In genomic region chr17:24222653-24223052, GRCm38 (mm10) we compare ENCODE assay signal across 28 mouse cellular contexts. TPM values are rescaled to one million over a fixed set of nuclear protein-coding genes. Genes with fewer than 3 reads are reported as not detected.
DNase-seq lines count a peak whose midpoint lies in the region; ATAC-seq and TF ChIP-seq lines count a peak whose summit lies in the region.
"Had no signal": no experiment of that assay in that cellular context is flagged by ENCODE, and none has a peak within 500 bp of the region (broad histone marks: within the 10 kb centered on the region; RNA-seq: fewer than 3 reads in every experiment).

No protein-coding gene starts in this region.

- 0 out of 2 replicates have a peak overlapping the region, but pooled peaks have one; percentile 27 for H3K9ac ChIP-seq in embryonic facial prominence, embryonic 13.5 days
- H3K9ac ChIP-seq in liver, embryonic 12.5 days = no peak overlapping the region
- no peak overlapping the region for H3K9ac ChIP-seq in liver, postnatal 0 days (replicated peaks)
- H3K9ac ChIP-seq in liver, embryonic 15.5 days = no peak overlapping the region
- no peak overlapping the region for H3K9ac ChIP-seq in midbrain, embryonic 13.5 days (replicated peaks)
- H3K9ac ChIP-seq: forebrain, embryonic 13.5 days; heart, embryonic 13.5 days; hindbrain, embryonic 14.5 days had no signal

- H3K79me3 ChIP-seq in C2C12 (ENCODE audit: low read depth) = peaks cover 7% of the 10 kb centered on the region

- intact Hi-C loops in left cerebral cortex, postnatal 25 days (cut with DNase I) = no loop called here

- no peaks in the 10 kb centered on the region for H3K27me3 ChIP-seq in embryonic facial prominence, embryonic 13.5 days
- H3K27me3 ChIP-seq in embryonic facial prominence, embryonic 10.5 days (replicated peaks; ENCODE audit: low read depth, poor library complexity, severe bottlenecking) = no peaks in the 10 kb centered on the region
- H3K27me3 ChIP-seq in liver, embryonic 12.5 days (replicated peaks) = no peaks in the 10 kb centered on the region
- no peaks in the 10 kb centered on the region for H3K27me3 ChIP-seq in liver, postnatal 0 days (ENCODE audit: insufficient read depth, low read length)
- no peaks in the 10 kb centered on the region for H3K27me3 ChIP-seq in C2C12 (ENCODE audit: control insufficient read depth, insufficient read depth, insufficient read length)
- no peaks in the 10 kb centered on the region for H3K27me3 ChIP-seq in liver, embryonic 15.5 days
- H3K27me3 ChIP-seq in midbrain, embryonic 13.5 days = no peaks in the 10 kb centered on the region
- H3K27me3 ChIP-seq: CH12.LX; forebrain, embryonic 13.5 days; heart, embryonic 13.5 days had no signal

- 79% methylated on average over 6 of the region's 6 CpGs for WGBS in embryonic facial prominence, embryonic 13.5 days
- WGBS in embryonic facial prominence, embryonic 10.5 days = 85% methylated on average over 6 of the region's 6 CpGs
- 82% methylated on average over 6 of the region's 6 CpGs for WGBS in liver, embryonic 12.5 days (ENCODE audit: insufficient replicate concordance)
- WGBS in liver, postnatal 0 days (ENCODE audit: insufficient replicate concordance) = 80% methylated on average over 6 of the region's 6 CpGs
- 81% methylated on average over 6 of the region's 6 CpGs for WGBS in liver, embryonic 15.5 days (ENCODE audit: insufficient replicate concordance)
- 84% methylated on average over 6 of the region's 6 CpGs for WGBS in midbrain, embryonic 13.5 days

- no peak for TF ChIP-seq EP300 in liver, postnatal 0 days (IDR thresholded peaks at IDR 0.05; ENCODE audit: low read depth)

- peaks cover 12% of the 10 kb centered on the region for H3K79me2 ChIP-seq in C2C12 (ENCODE audit: control insufficient read depth, insufficient read depth)

- peaks cover 63% of the 10 kb centered on the region for H3K36me3 ChIP-seq in embryonic facial prominence, embryonic 13.5 days
- peaks cover 77% of the 10 kb centered on the region for H3K36me3 ChIP-seq in embryonic facial prominence, embryonic 10.5 days (replicated peaks)
- H3K36me3 ChIP-seq in liver, embryonic 12.5 days = peaks cover 79% of the 10 kb centered on the region
- peaks cover 57% of the 10 kb centered on the region for H3K36me3 ChIP-seq in liver, postnatal 0 days (replicated peaks; ENCODE audit: insufficient read depth, low read length)
- H3K36me3 ChIP-seq in C2C12 (ENCODE audit: control insufficient read depth, insufficient read depth) = peaks cover 51% of the 10 kb centered on the region
- peaks cover 79% of the 10 kb centered on the region for H3K36me3 ChIP-seq in liver, embryonic 15.5 days (replicated peaks)
- H3K36me3 ChIP-seq in midbrain, embryonic 13.5 days = peaks cover 50% of the 10 kb centered on the region

- no peak overlapping the region for H3K27ac ChIP-seq in embryonic facial prominence, embryonic 13.5 days
- no peak overlapping the region for H3K27ac ChIP-seq in embryonic facial prominence, embryonic 10.5 days (replicated peaks)
- peak overlapping the region; percentile 91 for H3K27ac ChIP-seq in liver, embryonic 12.5 days
- H3K27ac ChIP-seq in liver, postnatal 0 days (ENCODE audit: low read depth) = no peak overlapping the region
- H3K27ac ChIP-seq in liver, embryonic 15.5 days (replicated peaks) = peak overlapping the region; percentile 90
- H3K27ac ChIP-seq in midbrain, embryonic 13.5 days = no peak overlapping the region
- H3K27ac ChIP-seq: forebrain, embryonic 10.5 days; forebrain, embryonic 13.5 days; heart, adult 2 months; heart, embryonic 10.5 days; heart, embryonic 13.5 days; hindbrain, embryonic 14.5 days had no signal

- no peak overlapping the region for H3K4me3 ChIP-seq in embryonic facial prominence, embryonic 13.5 days
- no peak overlapping the region for H3K4me3 ChIP-seq in embryonic facial prominence, embryonic 10.5 days
- no peak overlapping the region for H3K4me3 ChIP-seq in liver, embryonic 12.5 days
- no peak overlapping the region for H3K4me3 ChIP-seq in liver, postnatal 0 days (ENCODE audit: low read depth, low read length)
- H3K4me3 ChIP-seq in C2C12 (ENCODE audit: insufficient read depth, poor library complexity, severe bottlenecking) = no peak overlapping the region
- no peak overlapping the region for H3K4me3 ChIP-seq in liver, embryonic 15.5 days (replicated peaks)
- no peak overlapping the region for H3K4me3 ChIP-seq in midbrain, embryonic 13.5 days (replicated peaks)
- H3K4me3 ChIP-seq: forebrain, embryonic 10.5 days; forebrain, embryonic 13.5 days; heart, adult 2 months; heart, embryonic 10.5 days; heart, embryonic 13.5 days had no signal

- no peak for ATAC-seq in embryonic facial prominence, embryonic 13.5 days (ENCODE audit: insufficient number of reproducible peaks, insufficient read depth, low FRiP score, low TSS enrichment, low read depth)
- ATAC-seq in liver, embryonic 12.5 days = no peak
- ATAC-seq in liver, postnatal 0 days = no peak
- no peak for ATAC-seq in liver, embryonic 15.5 days (ENCODE audit: insufficient read depth)
- no peak for ATAC-seq in midbrain, embryonic 13.5 days
- ATAC-seq: forebrain, embryonic 13.5 days; forebrain, embryonic 16.5 days had no signal

- no peak overlapping the region for H3ac ChIP-seq in C2C12 (ENCODE audit: control insufficient read depth, insufficient read length, low read depth)

- no peak overlapping the region for H3K4me2 ChIP-seq in embryonic facial prominence, embryonic 13.5 days
- no peak overlapping the region for H3K4me2 ChIP-seq in liver, embryonic 12.5 days
- no peak overlapping the region for H3K4me2 ChIP-seq in liver, postnatal 0 days (ENCODE audit: low read depth, low read length)
- no peak overlapping the region for H3K4me2 ChIP-seq in liver, embryonic 15.5 days
- no peak overlapping the region for H3K4me2 ChIP-seq in midbrain, embryonic 13.5 days (replicated peaks)
- H3K4me2 ChIP-seq: forebrain, embryonic 13.5 days; heart, embryonic 13.5 days; hindbrain, embryonic 14.5 days had no signal

- no peak for TF ChIP-seq CTCF in liver, postnatal 0 days (IDR thresholded peaks at IDR 0.05; ENCODE audit: low read depth)
- TF ChIP-seq CTCF in C2C12 (IDR thresholded peaks at IDR 0.05; ENCODE audit: control insufficient read depth, insufficient read depth, insufficient read length) = no peak

- DNase-seq in embryonic facial prominence, embryonic 10.5 days (ENCODE audit: low spot score) = no peak
- DNase-seq in liver, postnatal 0 days = no peak
- no peak for DNase-seq in left cerebral cortex, postnatal 25 days (ENCODE audit: low spot score in 2 of 2)
- DNase-seq: adrenal gland, adult 2 months; adrenal gland, postnatal 14 days; cerebellum, adult 11 months; cerebellum, adult 2 months; cerebellum, adult 9-11 months; cerebellum, postnatal 25 days; gastrocnemius, postnatal 10 days; gastrocnemius, postnatal 36 days; heart, adult 2 months; heart, postnatal 14 days; heart, postnatal 4 days had no signal

- H3K9me3 ChIP-seq in embryonic facial prominence, embryonic 13.5 days = no peaks in the 10 kb centered on the region
- H3K9me3 ChIP-seq in embryonic facial prominence, embryonic 10.5 days = no peaks in the 10 kb centered on the region
- H3K9me3 ChIP-seq in liver, embryonic 12.5 days (replicated peaks) = no peaks in the 10 kb centered on the region
- H3K9me3 ChIP-seq in liver, postnatal 0 days (ENCODE audit: low read length) = no peaks in the 10 kb centered on the region
- H3K9me3 ChIP-seq in liver, embryonic 15.5 days (replicated peaks) = no peaks in the 10 kb centered on the region
- H3K9me3 ChIP-seq in midbrain, embryonic 13.5 days = no peaks in the 10 kb centered on the region
- H3K9me3 ChIP-seq: forebrain, embryonic 10.5 days; forebrain, embryonic 13.5 days; G1E; heart, embryonic 10.5 days; heart, embryonic 13.5 days had no signal

- peaks cover 15% of the 10 kb centered on the region for H3K4me1 ChIP-seq in embryonic facial prominence, embryonic 13.5 days
- H3K4me1 ChIP-seq in embryonic facial prominence, embryonic 10.5 days = peaks cover 19% of the 10 kb centered on the region
- H3K4me1 ChIP-seq in liver, embryonic 12.5 days = peaks cover 89% of the 10 kb centered on the region
- H3K4me1 ChIP-seq in liver, postnatal 0 days (ENCODE audit: insufficient read depth) = peaks cover 32% of the 10 kb centered on the region
- H3K4me1 ChIP-seq in liver, embryonic 15.5 days (replicated peaks) = peaks cover 88% of the 10 kb centered on the region
- H3K4me1 ChIP-seq in midbrain, embryonic 13.5 days (replicated peaks) = peaks cover 18% of the 10 kb centered on the region

RNA-seq across cellular contexts. Expression of gene Tedc2, which starts 2.0 kb away (rescaled TPM):
- polyA plus RNA-seq in embryonic facial prominence, embryonic 13.5 days (2015; fragmentation: Nextera tagmentation; extraction: Ambion mirVana) = 15.7 and 16.3 TPM in 2 replicates
- polyA plus RNA-seq in embryonic facial prominence, embryonic 10.5 days (2016; fragmentation: Nextera tagmentation; extraction: Ambion mirVana) = 23.0 and 24.8 TPM in 2 replicates
- 12.3 and 12.6 TPM in 2 replicates for polyA plus RNA-seq in liver, embryonic 12.5 days (2016; fragmentation: Nextera tagmentation; extraction: Ambion mirVana)
- polyA plus RNA-seq in liver, postnatal 0 days (2015; fragmentation: Nextera tagmentation; extraction: Ambion mirVana) = 6.7 and 7.4 TPM in 2 replicates
- 13.2 TPM for polyA plus RNA-seq in C2C12 (2012; fragmentation: generic; extraction: Trizol)
- polyA plus RNA-seq in liver, embryonic 15.5 days (2015; fragmentation: Nextera tagmentation; extraction: Ambion mirVana) = 8.2 and 9.6 TPM in 2 replicates
- polyA plus RNA-seq in midbrain, embryonic 13.5 days (2015; fragmentation: Nextera tagmentation; extraction: Ambion mirVana) = 13.9 and 14.4 TPM in 2 replicates
- 1 to 10 TPM; 9.2 to 10.0 TPM for total RNA-seq in left cerebral cortex, postnatal 25 days (2021)

RNA-seq across cellular contexts. Expression of gene Ntn3, which starts 13.3 kb away (rescaled TPM):
- polyA plus RNA-seq in embryonic facial prominence, embryonic 13.5 days (2015; fragmentation: Nextera tagmentation; extraction: Ambion mirVana) = 13.0 and 14.0 TPM in 2 replicates
- polyA plus RNA-seq in embryonic facial prominence, embryonic 10.5 days (2016; fragmentation: Nextera tagmentation; extraction: Ambion mirVana) = 5.0 and 7.3 TPM in 2 replicates
- polyA plus RNA-seq in liver, embryonic 12.5 days (2016; fragmentation: Nextera tagmentation; extraction: Ambion mirVana) = 2.1 and 2.7 TPM in 2 replicates
- polyA plus RNA-seq in liver, postnatal 0 days (2015; fragmentation: Nextera tagmentation; extraction: Ambion mirVana) = 0.37 and 0.45 TPM in 2 replicates
- polyA plus RNA-seq in C2C12 (2012; fragmentation: generic; extraction: Trizol) = 0.26 TPM
- polyA plus RNA-seq in liver, embryonic 15.5 days (2015; fragmentation: Nextera tagmentation; extraction: Ambion mirVana) = 1.1 and 1.2 TPM in 2 replicates
- polyA plus RNA-seq in midbrain, embryonic 13.5 days (2015; fragmentation: Nextera tagmentation; extraction: Ambion mirVana) = 3.3 and 4.6 TPM in 2 replicates
- 10 to 100 TPM in 1 of 2 experiments, 1 to 10 TPM in 1; 9.8 to 10.8 TPM for total RNA-seq in left cerebral cortex, postnatal 25 days (2021)
- total RNA-seq: granulocyte monocyte progenitor cell, adult 5-6 weeks had no signal

RNA-seq across cellular contexts. Expression of gene Tbc1d24, which starts 17.3 kb away (rescaled TPM):
- 10.2 and 10.3 TPM in 2 replicates for polyA plus RNA-seq in embryonic facial prominence, embryonic 13.5 days (2015; fragmentation: Nextera tagmentation; extraction: Ambion mirVana)
- polyA plus RNA-seq in embryonic facial prominence, embryonic 10.5 days (2016; fragmentation: Nextera tagmentation; extraction: Ambion mirVana) = 6.0 and 6.1 TPM in 2 replicates
- 11.1 and 11.9 TPM in 2 replicates for polyA plus RNA-seq in liver, embryonic 12.5 days (2016; fragmentation: Nextera tagmentation; extraction: Ambion mirVana)
- polyA plus RNA-seq in liver, postnatal 0 days (2015; fragmentation: Nextera tagmentation; extraction: Ambion mirVana) = 2.0 and 4.2 TPM in 2 replicates
- polyA plus RNA-seq in C2C12 (2012; fragmentation: generic; extraction: Trizol) = 3.8 TPM
- 6.6 and 7.9 TPM in 2 replicates for polyA plus RNA-seq in liver, embryonic 15.5 days (2015; fragmentation: Nextera tagmentation; extraction: Ambion mirVana)
- 19.2 and 20.4 TPM in 2 replicates for polyA plus RNA-seq in midbrain, embryonic 13.5 days (2015; fragmentation: Nextera tagmentation; extraction: Ambion mirVana)
- 10 to 100 TPM; 63.7 to 68.9 TPM for total RNA-seq in left cerebral cortex, postnatal 25 days (2021)

RNA-seq across cellular contexts. Expression of gene Ccnf, which starts 28.6 kb away (rescaled TPM):
- polyA plus RNA-seq in embryonic facial prominence, embryonic 13.5 days (2015; fragmentation: Nextera tagmentation; extraction: Ambion mirVana) = 61.9 and 63.1 TPM in 2 replicates
- 113 and 122 TPM in 2 replicates for polyA plus RNA-seq in embryonic facial prominence, embryonic 10.5 days (2016; fragmentation: Nextera tagmentation; extraction: Ambion mirVana)
- 93.7 and 95.4 TPM in 2 replicates for polyA plus RNA-seq in liver, embryonic 12.5 days (2016; fragmentation: Nextera tagmentation; extraction: Ambion mirVana)
- polyA plus RNA-seq in liver, postnatal 0 days (2015; fragmentation: Nextera tagmentation; extraction: Ambion mirVana) = 26.2 and 29.6 TPM in 2 replicates
- 38.1 TPM for polyA plus RNA-seq in C2C12 (2012; fragmentation: generic; extraction: Trizol)
- polyA plus RNA-seq in liver, embryonic 15.5 days (2015; fragmentation: Nextera tagmentation; extraction: Ambion mirVana) = 71.5 and 75.6 TPM in 2 replicates
- 30.9 and 32.9 TPM in 2 replicates for polyA plus RNA-seq in midbrain, embryonic 13.5 days (2015; fragmentation: Nextera tagmentation; extraction: Ambion mirVana)
- 1 to 10 TPM; 6.5 to 6.9 TPM for total RNA-seq in left cerebral cortex, postnatal 25 days (2021)

RNA-seq across cellular contexts. Expression of gene Atp6v0c, which starts 53.2 kb away (rescaled TPM):
- polyA plus RNA-seq in embryonic facial prominence, embryonic 13.5 days (2015; fragmentation: Nextera tagmentation; extraction: Ambion mirVana) = 420 and 448 TPM in 2 replicates
- polyA plus RNA-seq in embryonic facial prominence, embryonic 10.5 days (2016; fragmentation: Nextera tagmentation; extraction: Ambion mirVana) = 422 and 435 TPM in 2 replicates
- polyA plus RNA-seq in liver, embryonic 12.5 days (2016; fragmentation: Nextera tagmentation; extraction: Ambion mirVana) = 371 and 388 TPM in 2 replicates
- 422 and 445 TPM in 2 replicates for polyA plus RNA-seq in liver, postnatal 0 days (2015; fragmentation: Nextera tagmentation; extraction: Ambion mirVana)
- polyA plus RNA-seq in C2C12 (2012; fragmentation: generic; extraction: Trizol) = 377 TPM
- 362 and 405 TPM in 2 replicates for polyA plus RNA-seq in liver, embryonic 15.5 days (2015; fragmentation: Nextera tagmentation; extraction: Ambion mirVana)
- 843 and 851 TPM in 2 replicates for polyA plus RNA-seq in midbrain, embryonic 13.5 days (2015; fragmentation: Nextera tagmentation; extraction: Ambion mirVana)
- 1,000 to 10,000 TPM; 1,342 to 1,424 TPM for total RNA-seq in left cerebral cortex, postnatal 25 days (2021)

Comparison
In these comparisons a context has a peak if more than half of its experiments do, and no peak if none do; other contexts are left out.
1. H3K27ac ChIP-seq: peak in liver, embryonic 12.5 days (single experiment) and liver, embryonic 15.5 days (single experiment); none in embryonic facial prominence, embryonic 13.5 days (single experiment), embryonic facial prominence, embryonic 10.5 days (single experiment), liver, postnatal 0 days (single experiment) and midbrain, embryonic 13.5 days (single experiment).